Mouse (Mus musculus) midbrain, embryonic 12.5 days (tissue): ENCODE measurements at regions not wholly inside any gene's neighbourhood (a gene's known extent, or its start where the extent isn't known, plus 50 kb on each side); places are given as distances from the start of the nearest gene placed in this dataset.

Experiments
- ATAC-seq: fragments of 200-750 bp; cut with Nextera tagmentation; 2 replicates; pipeline ENCODE4 v1.8.0; 2017; ENCODE audit warnings: low read depth, moderate TSS enrichment, moderate library complexity; ENCODE audit not compliant: low FRiP score
- H3K27ac ChIP-seq: fragments of 300-500 bp; sonication (generic); replicated peaks from 2 replicates; pipeline ENCODE4 v1.5.1; 2016; ENCODE audit warnings: mild to moderate bottlenecking
- H3K27me3 ChIP-seq: fragments of 300-500 bp; sonication (generic); 2 replicates; pipeline ENCODE4 v1.6.1; 2016; ENCODE audit warnings: mild to moderate bottlenecking
- H3K36me3 ChIP-seq: fragments of 300-500 bp; sonication (generic); 2 replicates; pipeline ENCODE4 v1.6.1; 2016
- H3K4me1 ChIP-seq: fragments of 300-500 bp; sonication (generic); 2 replicates; pipeline ENCODE4 v1.6.1; 2016
- H3K4me2 ChIP-seq: fragments of 300-500 bp; sonication (generic); replicated peaks from 2 replicates; pipeline ENCODE4 v1.6.1; 2016; ENCODE audit warnings: mild to moderate bottlenecking, moderate library complexity
- H3K4me3 ChIP-seq: fragments of 300-500 bp; sonication (generic); 2 replicates; pipeline ENCODE4 v1.5.1; 2016; ENCODE audit warnings: mild to moderate bottlenecking
- H3K9ac ChIP-seq: fragments of 300-500 bp; sonication (generic); replicated peaks from 2 replicates; pipeline ENCODE4 v1.6.1; 2016; ENCODE audit warnings: mild to moderate bottlenecking, moderate library complexity
- H3K9me3 ChIP-seq: fragments of 300-500 bp; sonication (generic); 2 replicates; pipeline ENCODE4 v1.6.1; 2016; ENCODE audit warnings: mild to moderate bottlenecking
- WGBS: fragments of 180-500 bp; shearing (Covaris S2); methylation state at CpG from one replicate; pipeline ENCODE4 v1.1.7; 2016; 5-methylcytosine and 5-hydroxymethylcytosine counted together

- H3K27ac ChIP-seq = no peak overlapping the region
- H3K4me3 ChIP-seq = no peak overlapping the region
- no peak overlapping the region for H3K4me2 ChIP-seq
- no peaks in the 10 kb centered on the region for H3K4me1 ChIP-seq
- H3K9ac ChIP-seq = no peak overlapping the region
- H3K27me3 ChIP-seq = no peaks in the 10 kb centered on the region
- ATAC-seq = no peak
- 89% methylated on average over 3 of the region's 3 CpGs for WGBS
- no peaks in the 10 kb centered on the region for H3K9me3 ChIP-seq
- H3K36me3 ChIP-seq = no peaks in the 10 kb centered on the region
Observed at GRCm38 (mm10) chr16:70621750-70622149, 308.0 kb downstream of the Gbe1 start.

GRCm38 (mm10) chr16:70643630-70644264 is 330.0 kb downstream of the Gbe1 start:
- no peak overlapping the region for H3K4me2 ChIP-seq
- H3K27me3 ChIP-seq = no peaks in the 10 kb centered on the region
- H3K4me3 ChIP-seq = no peak overlapping the region
- no peak overlapping the region for H3K27ac ChIP-seq
- no peaks in the 10 kb centered on the region for H3K9me3 ChIP-seq
- ATAC-seq = no peak
- H3K4me1 ChIP-seq = no peaks in the 10 kb centered on the region
- H3K36me3 ChIP-seq = no peaks in the 10 kb centered on the region
- WGBS = 75% methylated on average over 9 of the region's 9 CpGs
- H3K9ac ChIP-seq = no peak overlapping the region

GRCm38 (mm10) chr16:70644695-70645279 is 331.0 kb downstream of the Gbe1 start:
- ATAC-seq = no peak

GRCm38 (mm10) chr16:70654429-70655081 is 340.8 kb downstream of the Gbe1 start:
- Histone ChIP-seq H3K27me3 (no peaks in the 10 kb centered on the region), H3K4me2 (no peak overlapping the region), H3K9me3 (no peaks in the 10 kb centered on the region), H3K27ac (no peak overlapping the region), H3K9ac (no peak overlapping the region), H3K4me1 (no peaks in the 10 kb centered on the region), H3K36me3 (no peaks in the 10 kb centered on the region), H3K4me3 (no peak overlapping the region)
- 71% methylated on average over 6 of the region's 6 CpGs for WGBS
- ATAC-seq = no peak

More at GRCm38 (mm10) chr16:70644695-70645279, 331.0 kb downstream of the Gbe1 start:
- 64% methylated on average over 8 of the region's 8 CpGs for WGBS
- no peak overlapping the region for H3K27ac ChIP-seq
- no peaks in the 10 kb centered on the region for H3K27me3 ChIP-seq
- H3K4me2 ChIP-seq = no peak overlapping the region
- no peak overlapping the region for H3K9ac ChIP-seq
- no peaks in the 10 kb centered on the region for H3K4me1 ChIP-seq
- no peak overlapping the region for H3K4me3 ChIP-seq
- H3K36me3 ChIP-seq = no peaks in the 10 kb centered on the region
- no peaks in the 10 kb centered on the region for H3K9me3 ChIP-seq

- H3K27me3 ChIP-seq = no peaks in the 10 kb centered on the region
- 63% methylated on average over 6 of the region's 6 CpGs for WGBS
- no peak overlapping the region for H3K27ac ChIP-seq
- H3K36me3 ChIP-seq = no peaks in the 10 kb centered on the region
- H3K4me2 ChIP-seq = no peak overlapping the region
- H3K9ac ChIP-seq = no peak overlapping the region
- H3K9me3 ChIP-seq = no peaks in the 10 kb centered on the region
- H3K4me3 ChIP-seq = no peak overlapping the region
- H3K4me1 ChIP-seq = no peaks in the 10 kb centered on the region; the same call in 1 of the 2 replicates
- ATAC-seq = no peak
Observed at GRCm38 (mm10) chr16:70689826-70690225, 376.1 kb downstream of the Gbe1 start.

GRCm38 (mm10) chr16:70724722-70725284 is 411.1 kb downstream of the Gbe1 start:
- Histone ChIP-seq H3K27me3 (no peaks in the 10 kb centered on the region), H3K4me1 (peaks cover 10% of the 10 kb centered on the region), H3K9me3 (no peaks in the 10 kb centered on the region), H3K36me3 (no peaks in the 10 kb centered on the region), H3K4me3 (no peak overlapping the region), H3K27ac (no peak overlapping the region), H3K4me2 (no peak overlapping the region), H3K9ac (no peak overlapping the region)
- WGBS = 30% methylated on average over 5 of the region's 5 CpGs
- ATAC-seq = peak; percentile 74

- H3K27me3 ChIP-seq = no peaks in the 10 kb centered on the region
- 17% methylated on average over 6 of the region's 6 CpGs for WGBS
- H3K27ac ChIP-seq = no peak overlapping the region
- ATAC-seq = peak; percentile 72
- no peak overlapping the region for H3K4me3 ChIP-seq
- H3K4me1 ChIP-seq = peaks cover 10% of the 10 kb centered on the region
- H3K9ac ChIP-seq = no peak overlapping the region
- no peaks in the 10 kb centered on the region for H3K36me3 ChIP-seq
- no peak overlapping the region for H3K4me2 ChIP-seq
- H3K9me3 ChIP-seq = no peaks in the 10 kb centered on the region
Observed at GRCm38 (mm10) chr16:70725291-70725801, 411.6 kb downstream of the Gbe1 start.

- ATAC-seq = no peak
- Histone ChIP-seq H3K36me3 (no peaks in the 10 kb centered on the region), H3K4me1 (no peaks in the 10 kb centered on the region), H3K27me3 (no peaks in the 10 kb centered on the region), H3K9ac (no peak overlapping the region), H3K4me3 (no peak overlapping the region), H3K27ac (no peak overlapping the region), H3K4me2 (no peak overlapping the region), H3K9me3 (no peaks in the 10 kb centered on the region)
- WGBS = 90% methylated on average over 7 of the region's 7 CpGs
Observed at GRCm38 (mm10) chr16:70733016-70733415, 419.3 kb downstream of the Gbe1 start.

GRCm38 (mm10) chr16:70740046-70740445 is 426.3 kb downstream of the Gbe1 start:
- H3K27me3 ChIP-seq = no peaks in the 10 kb centered on the region
- H3K36me3 ChIP-seq = no peaks in the 10 kb centered on the region
- WGBS = 75% methylated on average over 6 of the region's 6 CpGs
- H3K4me3 ChIP-seq = no peak overlapping the region
- H3K9me3 ChIP-seq = no peaks in the 10 kb centered on the region
- no peak overlapping the region for H3K4me2 ChIP-seq
- H3K4me1 ChIP-seq = no peaks in the 10 kb centered on the region
- no peak for ATAC-seq
- H3K9ac ChIP-seq = no peak overlapping the region
- no peak overlapping the region for H3K27ac ChIP-seq

- Histone ChIP-seq H3K4me1 (no peaks in the 10 kb centered on the region), H3K27ac (no peak overlapping the region), H3K9me3 (no peaks in the 10 kb centered on the region), H3K4me3 (no peak overlapping the region), H3K36me3 (no peaks in the 10 kb centered on the region), H3K4me2 (no peak overlapping the region), H3K27me3 (no peaks in the 10 kb centered on the region), H3K9ac (no peak overlapping the region)
- ATAC-seq = no peak
Observed at GRCm38 (mm10) chr16:70754228-70754627, 440.5 kb downstream of the Gbe1 start.

- Histone ChIP-seq H3K27ac (no peak overlapping the region), H3K4me1 (no peaks in the 10 kb centered on the region), H3K9me3 (no peaks in the 10 kb centered on the region), H3K9ac (no peak overlapping the region), H3K36me3 (no peaks in the 10 kb centered on the region), H3K4me3 (no peak overlapping the region), H3K4me2 (no peak overlapping the region), H3K27me3 (no peaks in the 10 kb centered on the region)
- ATAC-seq = no peak
- WGBS = 82% methylated on average over 4 of the region's 4 CpGs
Observed at GRCm38 (mm10) chr16:70798061-70798460, 484.3 kb downstream of the Gbe1 start.

GRCm38 (mm10) chr16:70803549-70803948 is 489.8 kb downstream of the Gbe1 start:
- WGBS = 87% methylated on average over 2 of the region's 2 CpGs
- no peak for ATAC-seq
- no peaks in the 10 kb centered on the region for H3K36me3 ChIP-seq
- no peak overlapping the region for H3K9ac ChIP-seq
- no peaks in the 10 kb centered on the region for H3K4me1 ChIP-seq
- no peak overlapping the region for H3K27ac ChIP-seq
- no peak overlapping the region for H3K4me2 ChIP-seq
- H3K4me3 ChIP-seq = no peak overlapping the region
- H3K9me3 ChIP-seq = no peaks in the 10 kb centered on the region
- no peaks in the 10 kb centered on the region for H3K27me3 ChIP-seq
